Mouse (Mus musculus) kidney, adult 18-20 months (tissue): ENCODE measurements around the gene Il4ra.

Source experiments
- DNase-seq: peaks from one replicate; pipeline ENCODE4 v3.0.0; 2021

The Il4ra gene

DNA sequence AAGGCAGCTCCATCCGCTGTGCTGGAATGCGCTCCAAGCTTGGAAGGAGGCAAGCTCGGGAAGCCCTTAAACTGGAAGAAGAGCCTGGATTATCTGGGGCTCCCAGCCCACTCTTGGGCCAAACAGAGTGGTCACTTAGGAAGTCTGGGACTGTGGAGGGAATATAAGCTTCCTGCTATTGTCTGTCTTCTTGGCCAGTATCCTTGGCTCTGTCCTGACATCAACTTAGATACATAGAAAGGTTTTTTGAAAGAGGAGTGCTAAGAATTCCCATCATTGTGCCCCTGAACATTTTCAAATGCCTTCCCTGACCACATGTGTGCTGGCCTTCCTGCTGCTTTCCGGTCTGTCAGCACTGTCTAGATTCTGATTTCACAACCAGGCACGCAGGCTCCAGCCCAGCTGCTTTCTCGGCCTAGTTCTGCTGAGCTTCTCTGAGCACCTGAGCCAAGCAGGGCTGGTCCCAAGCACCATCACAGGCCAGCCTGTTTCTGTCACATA, 989 bp upstream of the Il4ra start:
- DNase-seq, result no peak

DNA sequence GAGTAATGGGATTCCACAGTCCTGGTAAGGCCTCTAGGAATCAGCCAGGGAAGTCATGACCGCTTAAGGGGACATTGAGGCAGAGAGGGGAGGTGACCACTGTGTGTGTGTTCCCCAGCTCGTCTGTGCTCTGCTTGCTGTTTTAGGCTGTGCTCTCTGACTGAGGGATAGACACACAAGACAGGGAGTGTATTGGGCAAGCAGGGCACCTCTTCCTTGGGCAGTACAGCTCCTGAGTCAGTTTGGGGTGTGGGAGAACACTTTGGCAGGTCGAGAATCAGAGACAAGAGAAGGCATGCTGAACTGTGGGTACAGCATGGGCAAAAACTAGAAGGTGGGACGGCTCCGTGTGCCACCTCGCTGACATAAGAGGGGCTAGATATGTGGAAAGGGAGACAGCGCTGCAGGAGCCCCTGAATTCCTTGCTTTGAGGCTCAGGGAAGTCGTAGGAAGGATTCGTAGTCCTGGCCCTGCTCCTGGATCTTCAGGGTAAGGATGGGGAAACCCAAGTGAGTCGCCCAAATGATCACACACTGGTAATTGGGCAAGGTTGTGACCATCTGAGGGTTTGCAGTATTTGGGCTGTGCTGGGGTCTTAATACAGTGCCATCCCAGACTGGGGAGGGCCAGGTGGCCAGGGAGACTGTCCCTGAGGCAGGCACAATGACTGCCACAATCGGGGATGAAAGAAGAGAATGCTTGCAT, 1.1 kb downstream of the Il4ra start:
- DNase-seq, result no peak

- DNase-seq, result no peak
Observed at GRCm38 (mm10) chr7:125553653-125554428, 1.9 kb downstream of the Il4ra start.

- DNase-seq, result no peak
Observed at GRCm38 (mm10) chr7:125554456-125555114, 2.7 kb downstream of the Il4ra start.

- DNase-seq, result no peak
Observed at GRCm38 (mm10) chr7:125555351-125555872, 3.5 kb downstream of the Il4ra start.

DNA sequence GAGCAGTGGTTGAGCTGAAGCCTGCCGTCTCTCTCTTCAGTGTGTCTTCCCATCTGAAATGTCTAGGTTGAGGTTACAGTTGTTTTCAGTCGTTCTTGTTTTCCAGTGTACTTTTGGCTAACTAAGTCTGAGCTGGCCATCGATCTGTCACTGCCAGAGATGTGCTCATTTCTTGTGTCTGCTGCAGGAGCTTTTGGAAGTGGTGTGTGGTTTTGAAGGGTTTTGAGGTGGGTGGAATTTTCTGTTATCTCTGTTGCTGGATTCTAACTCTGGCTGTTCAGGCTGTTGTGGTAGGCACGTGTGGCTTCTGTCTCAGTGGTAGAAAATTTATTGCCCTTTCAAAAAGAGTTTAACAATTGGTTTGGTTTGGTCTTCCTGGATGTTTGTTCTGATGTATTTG, 4.2 kb downstream of the Il4ra start:
- DNase-seq, result no peak

GRCm38 (mm10) chr7:125556865-125557264, 4.9 kb downstream of the Il4ra start:
- no peak for DNase-seq

DNA sequence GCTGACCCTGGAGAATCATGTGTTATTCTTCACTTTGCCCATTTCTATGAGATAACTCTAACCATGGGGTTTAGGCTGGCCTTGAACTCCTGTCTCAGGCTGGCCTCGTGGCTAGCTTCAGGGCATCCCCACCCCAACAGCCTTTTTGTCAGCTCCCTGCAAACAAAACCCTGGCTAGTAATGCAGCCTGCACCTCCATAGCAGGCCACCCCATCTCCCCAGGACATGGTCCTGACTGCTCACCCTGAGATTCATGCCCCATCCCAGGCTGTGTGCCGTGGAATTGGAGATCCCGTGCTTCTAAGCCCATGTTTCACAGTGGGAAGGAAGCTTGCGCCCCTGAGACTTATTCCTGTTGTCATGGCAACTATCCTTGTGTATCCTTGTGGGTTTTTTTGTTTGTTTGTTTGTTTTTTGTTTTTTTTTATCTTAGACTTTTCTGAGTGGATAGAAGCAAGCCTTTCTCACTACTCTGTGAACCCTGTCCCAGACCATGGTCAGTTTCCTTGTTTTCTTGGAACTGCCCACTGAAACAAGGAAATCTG, 6.6 kb downstream of the Il4ra start:
- DNase-seq, result no peak

DNA sequence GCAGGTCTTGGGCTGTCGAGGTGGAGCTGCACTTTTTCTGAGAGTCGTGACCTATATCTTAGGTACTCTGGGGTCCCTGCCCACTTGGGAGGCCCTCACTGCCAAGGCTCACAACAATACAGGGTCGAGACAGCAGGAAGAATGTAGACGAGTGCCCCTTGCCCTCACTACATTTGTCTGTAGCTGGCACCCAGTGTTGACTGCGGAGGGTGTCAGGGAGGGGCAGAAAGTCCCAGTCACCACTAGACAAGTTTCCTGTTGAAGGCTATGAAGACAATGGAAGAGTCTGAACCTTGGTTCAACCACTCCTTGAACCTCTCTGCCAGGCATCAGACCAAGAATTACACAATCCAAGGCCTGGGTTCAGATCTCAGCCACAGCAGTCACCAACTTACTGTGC, 7.1 kb downstream of the Il4ra start:
- DNase-seq, result no peak

- no peak for DNase-seq
Observed at GRCm38 (mm10) chr7:125559537-125559936, 7.6 kb downstream of the Il4ra start.

DNA sequence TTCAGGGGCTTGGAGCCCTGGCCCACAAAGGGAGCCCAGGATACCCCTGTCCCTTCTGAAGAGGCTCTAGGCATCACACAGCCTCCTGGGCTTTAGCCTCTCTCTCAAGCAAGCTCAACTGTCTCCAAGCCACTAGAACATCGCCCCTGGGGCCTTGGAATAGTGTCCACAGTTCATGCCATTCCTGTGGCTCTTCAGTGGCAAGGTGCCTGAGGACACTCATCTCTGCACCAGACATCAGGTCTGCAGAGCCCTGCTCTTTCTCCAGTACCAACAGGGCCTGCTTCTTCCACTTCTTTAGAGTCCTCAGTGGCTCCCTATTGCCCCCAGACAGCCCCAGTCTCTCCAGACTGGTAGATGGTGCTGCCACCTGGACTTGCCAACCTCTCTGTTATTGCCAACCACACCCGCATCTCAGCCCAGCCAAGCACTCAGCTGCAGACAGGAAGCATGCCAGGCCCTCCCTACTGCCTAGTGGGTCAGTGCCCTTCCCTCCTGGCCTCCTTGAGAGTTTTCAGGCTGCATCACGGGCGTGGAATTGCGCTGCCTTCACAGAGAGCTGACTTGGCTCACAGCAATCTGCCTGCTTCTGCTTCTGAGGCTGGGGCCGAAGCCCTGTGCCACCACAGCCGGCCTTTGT, 8.3 kb downstream of the Il4ra start:
- peak; percentile 60 for DNase-seq

DNA sequence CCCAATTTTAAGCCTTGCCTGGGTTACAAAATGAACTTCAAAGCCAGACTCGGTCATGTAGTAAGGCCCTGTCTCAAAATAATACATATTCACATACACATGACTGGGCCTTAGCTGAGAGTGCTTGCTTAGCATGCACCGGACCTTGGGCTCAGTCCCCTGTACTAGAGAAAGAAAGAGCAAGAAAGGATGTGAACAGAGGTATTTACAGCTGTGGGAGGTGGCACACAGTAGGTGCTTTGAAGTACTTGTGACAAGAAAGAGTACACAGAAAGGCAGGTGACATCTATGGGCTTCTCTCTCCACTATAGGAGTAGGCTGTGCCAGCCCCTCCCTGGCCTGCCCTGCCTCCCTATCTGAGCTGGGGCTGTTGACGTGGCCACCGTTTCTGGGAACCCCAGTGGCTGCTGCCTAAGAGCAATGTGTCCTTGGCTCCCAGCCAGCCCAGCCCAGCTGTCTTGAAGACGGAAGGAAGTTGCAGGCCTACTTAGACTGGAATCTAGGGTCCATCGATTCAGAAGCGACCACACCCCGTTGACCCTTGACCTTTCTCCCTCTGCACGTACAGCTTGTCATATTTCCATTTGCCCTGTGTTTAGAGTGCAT, 9.3 kb downstream of the Il4ra start:
- peak; percentile 85 for DNase-seq

GRCm38 (mm10) chr7:125562413-125562812, 10.5 kb downstream of the Il4ra start:
- DNase-seq, result no peak

- DNase-seq, result no peak
Observed at GRCm38 (mm10) chr7:125563093-125563492, 11.2 kb downstream of the Il4ra start.

DNA sequence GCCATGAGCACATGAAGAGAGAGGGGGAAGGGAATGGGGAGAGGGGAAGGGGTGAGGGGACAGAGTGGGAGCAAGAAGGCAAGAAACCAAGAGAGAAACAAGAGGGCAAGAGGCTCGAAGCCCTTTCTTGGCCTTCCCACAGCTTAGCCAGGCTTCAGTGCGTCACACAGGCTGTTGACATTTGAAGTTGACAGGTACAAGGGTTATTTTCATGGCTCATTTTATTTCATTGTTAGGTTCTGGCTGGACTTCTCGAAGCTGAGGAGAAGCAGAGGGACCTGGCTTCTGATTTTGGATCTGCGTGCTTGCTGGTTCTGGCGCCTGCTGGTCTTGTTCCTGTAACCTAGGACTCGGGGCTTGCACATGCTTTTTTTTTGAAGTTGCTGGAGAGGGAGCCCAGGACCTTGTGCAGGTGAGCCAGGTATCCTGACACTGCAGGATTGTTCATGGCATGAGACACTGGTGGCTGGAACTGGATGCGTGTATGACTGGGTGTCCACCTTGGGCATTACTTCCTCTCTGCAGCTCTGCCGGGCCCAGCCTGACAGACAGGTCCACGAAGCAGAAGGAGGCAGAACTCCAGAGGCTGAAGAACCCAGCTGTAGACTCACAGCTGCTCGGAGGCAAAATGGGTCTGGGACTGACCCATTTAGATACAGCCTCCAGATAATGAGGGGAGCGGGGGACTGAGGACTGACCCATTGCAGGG, 12.6 kb downstream of the Il4ra start:
- no peak for DNase-seq

DNA sequence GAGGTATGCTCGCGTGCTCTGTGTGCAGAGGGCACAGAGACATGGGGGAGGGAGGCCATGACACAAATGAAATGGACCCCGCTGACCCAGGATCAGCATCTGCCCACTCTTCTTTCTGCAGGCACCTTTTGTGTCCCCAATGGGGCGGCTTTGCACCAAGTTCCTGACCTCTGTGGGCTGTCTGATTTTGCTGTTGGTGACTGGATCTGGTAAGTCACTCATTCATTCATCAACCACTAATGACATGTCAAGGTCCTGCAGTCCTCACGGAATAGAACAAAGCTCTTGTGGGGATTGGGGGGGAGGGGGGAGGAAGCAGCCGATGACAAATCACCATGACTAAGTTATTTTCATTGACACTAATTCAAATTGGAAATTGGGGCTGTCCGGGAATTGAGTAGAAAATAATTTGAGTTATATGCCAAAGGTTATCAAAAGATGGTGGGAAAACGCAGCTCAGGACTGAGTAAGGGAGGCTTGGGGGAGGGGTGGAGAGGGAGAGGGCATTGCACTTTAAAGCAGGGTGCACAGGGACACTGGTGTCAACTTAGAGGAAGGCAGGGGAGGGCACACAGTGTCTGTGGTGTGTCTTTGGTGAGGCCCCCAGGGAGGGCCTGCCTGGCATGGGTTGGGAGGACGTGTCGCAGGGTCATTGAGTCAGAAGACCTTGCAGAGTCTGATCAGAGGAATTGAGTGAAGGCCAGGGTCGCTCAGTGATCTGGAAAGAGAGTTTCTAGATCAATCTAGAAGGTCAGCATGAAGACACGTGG, 13.8 kb downstream of the Il4ra start:
- DNase-seq, result no peak

DNA sequence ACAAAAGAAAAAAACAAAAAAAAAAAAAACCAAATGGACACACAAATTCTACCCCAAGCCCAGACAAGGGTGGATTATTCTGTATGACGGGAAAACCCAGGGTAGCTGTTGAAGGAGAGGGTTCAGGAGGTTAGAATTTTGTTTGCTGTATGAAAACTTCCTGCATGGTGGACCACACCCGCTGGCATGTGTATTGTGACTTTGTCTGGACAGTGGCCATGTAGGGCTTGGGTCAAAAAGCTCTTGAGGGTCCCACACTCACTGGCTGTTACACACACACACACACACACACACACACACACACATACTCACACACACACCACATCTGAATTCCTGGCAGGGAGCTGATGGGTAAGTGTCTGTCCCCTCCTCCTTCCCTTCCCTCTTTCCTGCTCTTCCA, 14.5 kb downstream of the Il4ra start:
- DNase-seq, result no peak

DNA sequence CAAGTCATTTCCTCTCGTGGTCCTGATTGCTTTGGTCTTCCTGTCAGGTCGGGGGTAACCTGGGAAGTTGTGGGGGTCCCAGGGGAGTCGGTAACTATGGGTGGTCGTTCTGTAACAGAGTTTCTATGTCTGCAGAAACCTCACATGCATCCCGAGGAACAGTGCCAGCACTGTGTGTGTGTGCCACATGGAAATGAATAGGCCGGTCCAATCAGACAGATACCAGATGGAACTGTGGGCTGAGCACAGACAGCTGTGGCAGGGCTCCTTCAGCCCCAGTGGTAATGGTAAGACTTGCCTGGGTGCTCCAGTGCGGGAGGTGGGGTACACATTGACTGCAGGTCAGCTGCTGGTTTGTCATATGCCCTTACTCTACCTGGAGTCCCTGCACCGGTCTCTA, 17.0 kb downstream of the Il4ra start:
- DNase-seq, result no peak

DNA sequence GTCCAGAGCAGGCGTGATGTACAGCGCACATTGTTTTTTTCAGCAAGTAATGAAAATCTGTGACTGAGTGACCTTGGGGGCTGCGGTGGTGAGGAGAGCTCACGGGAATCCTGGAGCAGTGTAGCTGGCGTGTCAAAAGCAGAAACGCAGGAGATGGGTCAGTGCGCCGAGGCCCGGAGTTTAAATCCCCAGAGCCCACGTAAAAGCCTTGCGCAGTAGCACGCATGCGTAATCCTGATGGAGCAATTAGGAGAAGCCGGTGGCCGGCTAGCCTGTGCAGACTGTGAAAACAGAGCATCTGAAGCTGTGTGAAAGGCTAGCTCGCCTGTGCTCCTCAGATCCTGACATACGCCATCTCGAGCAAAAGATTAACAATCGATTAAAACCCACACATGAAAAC, 20.0 kb downstream of the Il4ra start:
- DNase-seq, result no peak

GRCm38 (mm10) chr7:125572737-125573136, 20.8 kb downstream of the Il4ra start:
- no peak for DNase-seq

- DNase-seq, result no peak
Observed at GRCm38 (mm10) chr7:125573849-125574248, 21.9 kb downstream of the Il4ra start.
